8 mouse cellular contexts compared by ENCODE assay signal in the genomic region with DNA sequence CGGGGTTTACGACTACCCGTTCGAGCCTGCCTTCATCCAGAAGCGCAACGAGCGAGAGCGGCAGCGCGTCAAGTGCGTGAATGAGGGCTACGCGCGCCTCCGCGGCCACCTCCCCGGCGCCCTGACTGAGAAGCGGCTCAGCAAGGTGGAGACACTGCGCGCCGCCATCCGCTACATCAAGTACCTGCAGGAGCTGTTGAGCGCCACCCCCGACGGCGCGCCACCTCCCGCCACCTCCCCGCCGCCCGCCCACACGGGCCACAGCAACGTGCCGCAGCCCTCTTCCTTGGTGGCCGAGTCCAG. TPM values are rescaled to one million over a fixed set of nuclear protein-coding genes. Genes with fewer than 3 reads are reported as not detected.
A peak's percentile ranks its signal among the peaks of the same experiment; 100 is the strongest.
DNase-seq lines count a peak whose midpoint lies in the region; ATAC-seq lines count a peak whose summit lies in the region.

No protein-coding gene starts in this region.

- H3K9me3 ChIP-seq in embryonic facial prominence, embryonic 14.5 days (ENCODE audit: control insufficient read depth, low read length) = no peaks in the 10 kb centered on the region
- H3K9me3 ChIP-seq in midbrain, embryonic 12.5 days = no peaks in the 10 kb centered on the region

- WGBS in embryonic facial prominence, embryonic 14.5 days = 0% methylated on average over 11 of the region's 36 CpGs
- 2% methylated on average over 36 of the region's 36 CpGs for WGBS in midbrain, embryonic 12.5 days

- H3K9ac ChIP-seq in embryonic facial prominence, embryonic 14.5 days (ENCODE audit: low read depth, low read length) = peak overlapping the region; percentile 5; the same call in 1 of the 2 replicates
- H3K9ac ChIP-seq in midbrain, embryonic 12.5 days (replicated peaks) = peak overlapping the region; percentile 37

- no peaks in the 10 kb centered on the region for H3K36me3 ChIP-seq in embryonic facial prominence, embryonic 14.5 days (ENCODE audit: control insufficient read depth, insufficient read depth, low read length)
- no peaks in the 10 kb centered on the region for H3K36me3 ChIP-seq in midbrain, embryonic 12.5 days

- H3K27ac ChIP-seq in embryonic facial prominence, embryonic 14.5 days (replicated peaks; ENCODE audit: low read depth, low read length) = no peak overlapping the region
- H3K27ac ChIP-seq in midbrain, embryonic 12.5 days (replicated peaks) = no peak overlapping the region

- DNase-seq in cerebellum, postnatal 25 days = peak; percentile 33 to 49
- DNase-seq in cerebellum, adult 11 months = no peak
- peak; percentile 19 for DNase-seq in 3134 (ENCODE audit: extremely low read depth, insufficient read length, low spot score)
- peak; percentile 19 for DNase-seq in embryonic facial prominence, embryonic 14.5 days (ENCODE audit: low spot score)
- DNase-seq in kidney, postnatal 10 days = peak; percentile 37
- peak; percentile 11 for DNase-seq in testis, postnatal 14 days (ENCODE audit: low spot score)
- DNase-seq in ovary, postnatal 14 days (ENCODE audit: low spot score) = no peak

- H3K4me1 ChIP-seq in embryonic facial prominence, embryonic 14.5 days (ENCODE audit: control insufficient read depth, insufficient read depth, low read length) = no peaks in the 10 kb centered on the region; the same call in 1 of the 2 replicates
- H3K4me1 ChIP-seq in midbrain, embryonic 12.5 days = peaks cover 15% of the 10 kb centered on the region

- ATAC-seq in embryonic facial prominence, embryonic 14.5 days (ENCODE audit: low read depth) = peak; percentile 35; the same call in 1 of the 2 replicates
- ATAC-seq in midbrain, embryonic 12.5 days (ENCODE audit: low FRiP score, low read depth) = 0 out of 2 replicates have a peak, but pooled peaks have one; percentile 17

- peak overlapping the region; percentile 37 for H3K4me3 ChIP-seq in embryonic facial prominence, embryonic 14.5 days (ENCODE audit: low read depth, low read length)
- H3K4me3 ChIP-seq in midbrain, embryonic 12.5 days = peak overlapping the region; percentile 40

- H3K27me3 ChIP-seq in embryonic facial prominence, embryonic 14.5 days (replicated peaks; ENCODE audit: control insufficient read depth, insufficient read depth, low read length) = peaks cover 39% of the 10 kb centered on the region
- H3K27me3 ChIP-seq in midbrain, embryonic 12.5 days = peaks cover 66% of the 10 kb centered on the region

- peak overlapping the region; percentile 60 for H3K4me2 ChIP-seq in embryonic facial prominence, embryonic 14.5 days (ENCODE audit: low read depth, low read length)
- peak overlapping the region; percentile 59 for H3K4me2 ChIP-seq in midbrain, embryonic 12.5 days (replicated peaks)

RNA-seq across cellular contexts. Expression of a gene that starts 0.4 kb away (rescaled TPM):
- polyA plus RNA-seq in embryonic facial prominence, embryonic 14.5 days (2014; fragmentation: Nextera tagmentation; extraction: Ambion mirVana) = 0.67 TPM in 1 of 2 replicates, not detected in the other
- not detected in 2 replicates for polyA plus RNA-seq in midbrain, embryonic 12.5 days (2016; fragmentation: Nextera tagmentation; extraction: Ambion mirVana)

RNA-seq across cellular contexts. Expression of a gene that starts 1.6 kb away (rescaled TPM):
- 11.2 and 12.1 TPM in 2 replicates for polyA plus RNA-seq in embryonic facial prominence, embryonic 14.5 days (2014; fragmentation: Nextera tagmentation; extraction: Ambion mirVana)
- 0.09 and 0.26 TPM in 2 replicates for polyA plus RNA-seq in midbrain, embryonic 12.5 days (2016; fragmentation: Nextera tagmentation; extraction: Ambion mirVana)

RNA-seq across cellular contexts. Expression of a gene that starts 43.0 kb away (rescaled TPM):
- 93.3 and 112 TPM in 2 replicates for polyA plus RNA-seq in embryonic facial prominence, embryonic 14.5 days (2014; fragmentation: Nextera tagmentation; extraction: Ambion mirVana)
- 129 and 138 TPM in 2 replicates for polyA plus RNA-seq in midbrain, embryonic 12.5 days (2016; fragmentation: Nextera tagmentation; extraction: Ambion mirVana)

RNA-seq across cellular contexts. Expression of a gene that starts 44.8 kb away (rescaled TPM):
- 0.09 TPM in 1 of 2 replicates, not detected in the other for polyA plus RNA-seq in embryonic facial prominence, embryonic 14.5 days (2014; fragmentation: Nextera tagmentation; extraction: Ambion mirVana)
- not detected in 2 replicates for polyA plus RNA-seq in midbrain, embryonic 12.5 days (2016; fragmentation: Nextera tagmentation; extraction: Ambion mirVana)

Comparison
In these comparisons a context has a peak if more than half of its experiments do, and no peak if none do; other contexts are left out.
1. DNase-seq: peak in cerebellum, postnatal 25 days (2 of 2), 3134 (single experiment), embryonic facial prominence, embryonic 14.5 days (single experiment), kidney, postnatal 10 days (single experiment) and testis, postnatal 14 days (single experiment); none in cerebellum, adult 11 months (single experiment) and ovary, postnatal 14 days (single experiment).